Mouse (Mus musculus): Measurements from ENCODE around the gene Cdc42ep2. TPM values are rescaled to one million over a fixed set of nuclear protein-coding genes. Genes with fewer than 3 reads are reported as not detected.

Gene Cdc42ep2
- polyA plus RNA-seq (2017; shearing (Covaris generic)), result under 1 TPM in 1 of 2 experiments, not detected in 1; 0.25 TPM

DNA sequence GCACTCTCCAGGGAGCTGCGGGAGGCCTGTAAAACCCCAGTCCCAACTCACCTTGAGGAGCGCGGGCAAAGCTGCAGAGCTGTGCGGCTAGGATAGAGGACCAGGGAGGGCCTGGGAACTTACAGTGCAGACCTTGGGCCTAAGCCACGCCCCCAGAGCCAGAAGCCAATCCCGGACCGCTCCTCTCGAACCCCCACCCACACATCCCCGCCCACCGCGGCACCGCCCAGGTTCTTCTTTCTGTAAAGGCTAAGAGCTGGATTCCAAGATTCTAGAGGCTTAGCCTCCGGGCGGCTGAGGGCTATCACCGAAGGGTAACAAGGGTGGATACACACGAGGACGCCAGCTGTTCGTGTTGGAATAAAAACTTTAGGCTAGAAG, at the start of gene Cdc42ep2:
Gene Cdc42ep2, minus strand, starts transcription at position 104 of the 381 bp plus-strand sequence.
- peak; percentile 87 for ATAC-seq

DNA sequence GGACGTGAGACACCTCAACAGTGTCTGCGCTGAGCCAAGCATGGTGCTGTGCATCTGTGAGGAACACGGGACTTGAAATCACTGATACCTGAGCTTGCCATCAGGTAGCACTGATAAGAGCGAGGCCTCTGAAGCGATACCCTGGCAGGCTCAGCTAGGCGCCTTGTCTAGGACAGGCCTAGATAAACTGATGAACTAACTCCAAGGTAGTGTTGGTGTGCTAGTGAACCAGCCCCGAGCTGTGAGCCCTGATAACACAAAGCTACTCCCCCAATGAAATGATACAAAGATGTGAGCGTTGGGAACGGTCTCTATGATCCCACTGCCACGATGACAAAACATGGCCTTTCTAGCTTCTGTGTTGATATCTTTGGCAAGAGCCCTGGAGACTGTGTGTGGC, 43.0 kb upstream of the Cdc42ep2 start:
- ATAC-seq, result no peak

DNA sequence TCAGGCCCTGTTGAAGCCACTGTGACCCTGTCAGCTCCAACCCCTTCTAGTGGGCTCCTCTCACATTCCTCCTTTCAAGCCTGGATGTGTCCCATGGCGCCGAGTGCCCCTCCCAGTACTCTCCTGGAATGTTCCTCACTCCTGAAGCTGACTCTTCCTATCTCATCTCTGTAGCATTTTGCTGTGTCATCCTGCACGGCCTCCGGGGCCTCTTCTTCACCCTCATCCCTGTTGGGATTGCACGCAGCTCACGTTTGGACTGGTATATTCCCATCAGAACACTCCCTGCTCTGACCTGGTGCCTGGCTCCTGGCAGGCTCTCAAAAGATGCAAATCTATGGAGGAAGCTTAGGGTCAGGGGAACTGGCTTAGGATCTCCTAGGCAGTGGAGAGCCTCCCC, 42.2 kb upstream of the Cdc42ep2 start:
- no peak for ATAC-seq

DNA sequence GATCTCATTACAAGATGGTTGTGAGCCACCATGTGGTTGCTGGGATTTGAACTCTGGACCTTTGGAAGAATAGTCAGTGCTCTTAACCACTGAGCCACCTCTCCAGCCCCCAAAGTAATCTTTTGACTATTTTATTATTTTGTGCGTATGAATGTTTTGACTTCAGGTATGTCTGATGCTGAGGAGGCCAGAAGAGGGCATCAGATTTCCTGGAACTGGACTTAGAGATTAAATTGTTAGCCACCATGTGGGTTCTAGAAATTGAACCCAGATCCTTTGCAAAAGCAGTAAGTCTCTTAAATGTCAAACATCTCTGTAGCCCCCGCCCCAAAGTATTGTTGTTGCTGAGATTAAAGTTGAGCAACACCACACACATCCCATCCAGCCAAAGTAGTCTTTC, 41.3 kb upstream of the Cdc42ep2 start:
- no peak for ATAC-seq

DNA sequence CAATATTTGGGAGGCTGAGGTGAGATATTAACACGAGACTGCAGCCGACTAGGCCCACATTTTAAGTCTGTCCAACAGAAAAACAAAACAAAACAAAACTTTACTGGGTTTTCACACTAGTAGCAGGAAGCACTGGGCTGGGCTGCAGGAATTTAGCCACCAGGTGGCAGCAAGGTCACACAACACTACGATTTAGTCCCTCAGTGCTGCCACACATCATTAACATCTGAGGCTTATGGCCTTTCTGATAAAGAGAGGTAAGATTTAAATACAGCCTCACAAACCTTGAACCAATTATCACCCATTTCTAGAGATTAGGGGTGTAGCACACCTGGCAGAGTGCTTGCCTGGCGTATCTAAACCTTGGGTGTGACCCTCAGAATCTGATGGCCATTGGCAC, 40.7 kb upstream of the Cdc42ep2 start:
- peak; percentile 55 for ATAC-seq

DNA sequence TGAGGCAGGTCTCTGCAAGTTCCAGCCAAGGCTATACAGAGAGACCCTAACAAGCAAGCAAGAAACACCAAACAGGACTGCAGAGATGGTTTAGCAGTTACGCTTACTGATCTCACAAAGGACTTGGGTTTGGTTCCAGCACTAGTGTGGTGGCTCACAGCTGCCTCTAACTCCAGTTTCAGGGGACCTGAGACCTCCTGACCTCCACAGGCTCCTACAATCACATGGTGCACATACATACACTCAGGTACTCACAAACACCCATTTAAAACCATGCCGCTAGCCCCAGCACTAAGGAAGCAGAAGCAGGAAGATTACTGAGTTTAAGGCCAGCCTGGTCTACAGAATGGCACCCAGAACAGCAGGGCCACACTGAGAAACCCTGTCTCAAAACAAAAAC, 40.2 kb upstream of the Cdc42ep2 start:
- no peak for ATAC-seq

DNA sequence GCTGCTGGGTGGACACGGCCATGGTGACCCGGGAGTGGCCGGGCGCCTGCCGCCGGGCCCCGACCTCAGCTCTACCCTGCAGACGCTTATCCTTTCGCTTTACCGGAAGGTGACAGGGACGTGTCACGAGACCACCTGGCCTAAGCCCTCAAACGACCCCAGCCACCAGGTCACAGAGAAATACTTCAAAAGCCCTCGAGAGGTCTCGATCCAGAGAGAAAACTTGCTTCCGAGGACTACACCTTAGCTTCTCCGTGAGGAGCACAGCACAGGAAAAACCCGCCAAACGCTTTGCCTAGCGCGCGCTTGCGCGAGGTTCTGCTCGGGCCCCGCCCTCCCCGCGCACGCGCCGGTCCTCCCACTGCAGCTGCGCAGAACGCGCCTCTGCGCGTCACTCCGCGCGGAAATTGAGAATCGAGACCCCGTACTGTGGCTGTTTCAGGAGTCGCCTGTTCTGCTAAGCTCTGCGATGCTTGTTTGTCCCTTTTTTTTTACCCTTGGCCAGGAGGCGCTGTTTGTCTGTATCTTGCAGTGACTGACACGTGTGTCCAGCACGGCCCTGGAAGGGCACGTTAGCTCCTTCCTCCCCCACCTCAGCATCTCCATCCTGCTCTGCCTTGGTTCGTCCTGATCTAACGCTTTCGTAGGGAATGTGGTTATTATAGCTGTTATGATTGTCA, 39.4 kb upstream of the Cdc42ep2 start, which contains the start of gene Pola2:
Gene Pola2, minus strand, starts transcription at position 320 of the 680 bp plus-strand sequence.
- ATAC-seq, result peak; percentile 71

DNA sequence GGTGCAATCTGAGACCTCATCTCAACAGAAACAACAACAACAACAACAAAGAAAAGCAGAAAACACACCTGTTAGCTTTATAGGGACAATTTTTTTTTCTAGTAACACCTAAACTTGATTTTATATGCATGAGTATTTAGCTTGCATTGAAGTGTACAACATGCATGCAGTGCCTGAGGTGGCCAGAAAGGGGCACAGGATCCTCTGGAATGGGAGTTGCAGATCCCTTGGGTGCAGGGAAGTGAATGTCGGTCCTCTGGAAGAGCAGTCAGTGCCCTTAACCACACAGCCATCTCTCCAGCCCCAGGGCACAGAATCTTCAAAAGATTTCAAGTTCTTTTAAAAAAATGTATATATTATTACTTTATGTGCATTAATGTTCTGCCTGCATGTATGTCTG, 38.0 kb upstream of the Cdc42ep2 start:
- ATAC-seq, result no peak

DNA sequence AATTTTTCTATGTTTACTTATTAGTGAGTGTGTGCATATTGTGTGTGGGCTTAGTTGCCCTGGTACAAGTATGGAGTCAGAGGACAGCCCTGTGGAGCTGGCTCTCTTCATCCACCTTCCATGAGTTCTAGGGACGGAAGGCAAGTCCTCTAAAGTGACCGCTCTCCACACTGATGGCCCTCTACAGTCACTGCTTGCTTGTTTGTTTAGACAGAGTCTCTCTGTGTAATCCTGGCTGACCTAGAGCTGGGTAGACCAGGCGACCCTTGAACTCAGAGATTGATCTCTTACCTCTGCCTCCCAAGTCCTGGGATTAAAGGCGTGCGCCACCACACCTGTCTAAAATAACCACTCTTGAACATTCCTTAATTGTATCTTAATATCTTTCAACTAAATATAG, 32.8 kb upstream of the Cdc42ep2 start:
- ATAC-seq, result no peak

DNA sequence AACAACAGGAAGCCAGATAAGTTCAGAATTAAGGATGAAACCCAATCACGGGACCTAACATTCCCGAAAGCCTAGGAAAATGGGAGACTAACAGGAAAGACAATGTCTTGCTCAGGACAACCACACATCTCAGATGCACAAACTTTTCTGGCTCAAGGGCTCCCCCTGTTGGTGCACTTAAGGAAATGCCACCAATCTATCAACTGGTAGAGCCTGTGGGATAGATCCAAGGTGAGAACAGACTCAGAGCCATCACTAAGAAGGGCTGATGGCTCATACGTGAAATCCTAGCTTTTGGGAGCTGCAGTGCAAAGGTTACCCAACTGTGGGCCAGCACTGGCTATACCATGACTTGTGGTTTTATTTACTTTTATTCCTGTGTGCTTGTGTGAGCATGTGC, 32.1 kb upstream of the Cdc42ep2 start:
- no peak for ATAC-seq

DNA sequence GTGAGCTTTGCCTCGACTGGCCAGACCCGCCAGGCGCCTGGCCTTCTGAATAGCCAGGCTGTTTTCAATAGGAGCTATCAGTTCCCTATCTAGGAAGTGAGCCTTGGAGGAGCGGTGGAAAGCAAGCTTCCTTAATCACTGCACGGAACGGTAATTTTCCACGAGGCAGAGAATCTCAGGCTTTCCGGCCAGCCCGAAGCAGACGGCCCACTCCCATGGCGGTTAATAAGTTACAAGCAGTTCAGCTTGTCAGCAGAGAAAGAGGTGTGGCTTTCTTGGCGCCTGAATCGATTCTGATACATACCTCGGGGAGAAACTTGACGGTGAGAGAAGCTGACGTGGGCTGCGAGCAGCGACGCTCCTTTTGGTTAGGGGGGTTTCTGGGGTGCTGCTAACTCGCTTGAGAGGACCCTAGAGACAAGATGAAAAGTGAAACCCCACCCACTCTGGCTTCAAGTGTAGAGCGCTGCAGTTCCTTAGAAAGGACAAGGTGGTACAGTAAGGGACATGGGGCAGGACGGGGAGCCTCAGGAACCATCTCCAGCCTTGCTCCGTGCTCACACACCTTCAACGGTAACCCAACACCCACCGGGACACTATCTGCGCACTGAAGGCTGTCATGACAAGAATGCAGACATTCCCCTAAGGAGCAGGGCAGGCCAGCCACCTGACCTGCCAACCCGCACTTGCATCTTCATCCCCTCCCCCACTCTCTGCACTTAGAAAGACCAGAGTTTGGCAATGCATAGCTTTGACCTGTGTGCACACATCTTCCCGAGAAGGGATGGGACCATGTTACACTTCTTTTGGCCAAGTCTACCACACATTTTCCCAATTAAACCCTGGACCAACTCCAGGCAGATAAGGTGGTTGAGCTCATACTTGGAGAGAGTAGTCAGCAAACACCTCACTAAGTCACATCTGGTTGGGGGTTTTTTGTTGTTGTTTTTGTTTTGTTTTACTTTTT, 31.4 kb upstream of the Cdc42ep2 start:
- no peak for ATAC-seq

DNA sequence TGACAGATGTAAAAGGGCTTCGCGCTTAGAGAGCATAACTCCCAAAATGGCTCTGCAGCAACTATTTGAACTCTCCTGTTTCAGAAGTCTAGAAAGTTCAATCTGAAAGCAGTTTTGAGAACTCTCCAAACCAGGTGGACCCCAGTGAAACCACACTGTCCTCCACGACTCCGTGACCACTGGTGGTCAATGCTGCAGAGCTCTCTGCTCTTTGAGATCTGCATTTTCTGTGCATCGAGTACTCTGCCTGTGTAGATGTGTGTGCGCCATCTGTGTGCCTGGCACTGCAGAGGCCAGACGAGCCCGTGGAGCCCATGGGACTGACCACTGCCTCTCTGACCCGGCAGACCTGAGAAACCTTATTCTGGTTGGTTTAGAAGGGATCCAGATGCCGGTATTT, 30.3 kb upstream of the Cdc42ep2 start:
- no peak for ATAC-seq

DNA sequence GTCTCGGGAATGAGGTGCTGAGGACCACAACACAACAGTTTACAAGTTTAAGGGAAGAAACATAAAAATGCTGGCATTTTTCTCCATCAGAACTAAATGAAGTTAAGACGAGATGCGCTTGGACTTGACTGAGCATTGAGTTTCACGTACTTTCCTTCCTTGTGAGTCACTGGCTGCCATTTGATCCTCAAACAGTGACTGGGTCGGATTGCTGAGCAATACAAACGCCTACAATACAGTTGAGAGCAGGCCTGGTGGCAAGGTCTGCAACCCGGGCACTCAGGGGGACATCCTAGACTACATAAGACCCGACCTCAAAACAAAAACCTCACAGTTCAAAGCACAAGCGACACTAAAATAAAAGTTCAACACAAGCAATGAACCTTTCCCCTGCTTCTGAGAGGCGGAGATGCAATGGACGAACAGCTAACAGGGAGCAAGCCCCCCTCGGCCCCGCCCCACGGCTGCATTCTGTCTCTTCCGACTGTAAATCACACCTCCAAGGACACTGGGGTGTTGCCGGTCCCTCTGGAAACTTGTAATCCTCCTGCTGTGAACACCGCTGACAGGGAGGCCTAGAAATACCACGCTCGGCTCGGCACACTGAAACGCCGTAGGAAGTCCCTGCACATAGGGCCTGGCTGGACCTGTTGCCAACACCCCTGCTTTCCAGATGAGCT, 29.6 kb upstream of the Cdc42ep2 start:
- no peak for ATAC-seq

DNA sequence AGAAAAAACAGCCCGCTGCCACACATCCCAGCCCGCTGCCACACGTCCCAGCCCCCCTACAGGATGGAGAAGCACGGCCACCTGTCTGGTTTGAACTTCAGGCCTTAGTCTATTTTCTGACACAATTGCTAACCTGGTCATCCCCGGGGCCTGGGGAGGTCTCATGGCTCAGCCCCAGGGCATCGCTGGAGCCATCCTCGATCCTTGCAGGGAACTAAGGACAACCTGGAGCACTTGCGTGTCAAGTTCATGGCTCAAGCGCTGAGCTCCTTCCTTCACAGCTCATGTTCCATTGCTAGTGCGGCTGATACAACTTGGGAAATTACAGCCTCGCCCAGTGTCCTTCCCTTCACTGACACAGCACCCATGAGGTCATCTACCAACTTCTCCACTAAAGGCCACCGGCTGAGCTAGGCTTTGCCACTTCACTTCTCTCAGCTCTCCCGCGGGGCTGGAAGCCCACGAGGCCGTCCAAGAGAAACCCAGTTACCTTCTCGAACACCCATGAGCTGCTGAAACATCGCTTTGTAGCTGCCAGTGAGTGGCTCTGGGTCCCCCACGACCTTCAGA, 28.7 kb upstream of the Cdc42ep2 start:
- ATAC-seq, result no peak

DNA sequence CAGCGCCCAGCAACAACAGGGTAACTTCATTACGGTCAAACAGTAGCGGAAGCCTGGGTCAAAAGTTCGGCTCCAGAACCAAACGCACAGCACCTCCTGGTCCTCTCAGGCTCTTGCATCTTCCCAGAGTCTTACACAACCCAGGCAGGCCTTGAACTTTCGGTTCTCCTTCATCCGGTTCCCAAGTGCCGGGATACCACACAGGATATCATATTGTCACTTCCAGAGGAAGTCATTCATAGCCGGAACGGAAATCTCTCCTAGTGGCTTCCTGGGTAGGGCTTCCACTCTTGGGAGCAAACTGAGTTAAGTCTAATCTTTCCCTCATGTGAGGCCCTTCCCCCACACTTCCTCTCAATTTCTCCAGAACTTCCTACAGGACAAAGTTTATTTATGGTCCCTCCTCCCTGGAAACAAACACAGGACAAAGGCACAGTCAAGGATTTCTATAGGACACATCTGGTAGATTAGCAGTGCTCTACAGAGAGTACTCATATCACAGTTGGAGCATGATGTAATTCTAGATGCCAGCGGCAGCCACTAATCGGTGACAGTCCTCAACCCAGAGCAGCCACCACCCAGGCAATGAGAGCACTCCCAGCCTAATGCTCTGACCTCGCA, 27.6 kb upstream of the Cdc42ep2 start:
- ATAC-seq, result no peak

DNA sequence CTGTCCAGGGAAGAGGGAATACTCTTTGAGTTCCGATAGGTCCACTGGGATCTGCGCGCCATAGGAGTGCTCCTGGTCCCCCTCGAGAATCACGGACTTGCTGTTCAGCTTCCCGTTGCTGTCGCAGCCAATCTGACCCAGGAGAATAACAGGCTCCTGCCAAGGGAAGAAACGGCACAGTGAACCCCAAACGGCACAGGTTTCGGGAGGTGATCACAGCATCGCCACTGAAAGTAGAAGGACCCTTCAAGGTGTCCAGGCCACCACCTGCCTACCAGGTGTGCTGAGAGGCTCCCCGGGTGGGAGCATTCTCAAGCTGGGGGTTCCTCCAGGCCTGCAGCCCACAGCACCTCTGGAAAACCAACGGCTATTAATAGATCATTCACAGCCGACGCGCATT, 27.0 kb upstream of the Cdc42ep2 start:
- no peak for ATAC-seq

DNA sequence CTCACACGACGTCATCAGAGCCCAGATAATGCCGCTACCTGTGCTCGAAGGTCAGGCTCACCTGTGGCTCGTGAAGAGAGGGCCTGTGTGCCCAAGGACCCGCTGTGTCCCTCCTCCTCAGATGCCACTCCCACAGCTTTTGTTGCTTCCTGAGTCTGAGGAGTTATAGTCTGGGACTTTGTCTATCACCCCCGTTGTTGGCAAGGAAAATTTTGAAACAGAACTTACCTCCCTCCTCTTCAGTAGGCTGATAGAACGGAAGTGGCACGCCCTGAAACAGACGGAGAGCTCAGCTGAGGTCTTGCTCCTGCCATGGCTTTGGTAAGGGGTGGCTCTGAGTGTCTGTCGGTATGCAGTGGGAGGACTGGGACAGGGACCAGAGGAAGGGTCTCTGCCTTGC, 25.6 kb upstream of the Cdc42ep2 start:
- no peak for ATAC-seq

DNA sequence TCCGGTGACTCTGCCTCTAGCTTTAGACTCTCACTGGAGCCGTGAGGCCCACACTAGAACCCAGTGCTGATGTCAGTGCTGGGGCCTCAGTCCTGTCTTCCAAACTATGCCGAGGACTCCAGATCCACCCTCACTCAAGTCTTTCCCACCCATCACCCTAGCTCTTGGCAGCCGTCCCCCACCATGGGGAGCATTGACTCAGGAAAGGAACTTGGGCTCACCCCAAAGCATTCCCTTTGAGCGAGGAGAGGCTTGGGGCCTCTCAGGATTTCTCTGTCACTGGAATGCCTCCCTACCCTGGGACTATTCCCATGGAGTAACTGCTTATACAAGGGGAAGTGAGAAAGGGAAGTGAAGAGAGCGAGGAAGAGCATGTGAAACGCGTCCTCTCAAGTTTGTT, 21.3 kb upstream of the Cdc42ep2 start:
- no peak for ATAC-seq

DNA sequence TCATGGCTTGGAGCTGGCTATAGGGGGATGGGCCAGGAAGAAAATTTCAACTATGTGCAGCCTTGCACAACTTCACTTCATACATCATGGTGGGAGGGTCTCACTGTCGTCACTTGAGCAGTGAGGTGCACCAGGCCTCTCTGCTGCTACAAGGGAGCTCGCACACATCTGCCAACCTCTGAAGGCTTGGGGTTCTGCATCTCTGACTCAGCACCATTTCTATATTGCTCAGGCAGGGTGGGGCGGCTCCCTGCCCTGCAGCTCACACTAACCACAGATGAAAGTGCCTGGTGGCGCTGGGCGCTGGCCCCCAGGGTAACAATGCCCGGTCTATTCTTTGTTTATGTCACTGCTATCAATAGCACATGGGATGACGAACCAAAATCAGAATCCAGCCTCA, 20.4 kb upstream of the Cdc42ep2 start:
- no peak for ATAC-seq

DNA sequence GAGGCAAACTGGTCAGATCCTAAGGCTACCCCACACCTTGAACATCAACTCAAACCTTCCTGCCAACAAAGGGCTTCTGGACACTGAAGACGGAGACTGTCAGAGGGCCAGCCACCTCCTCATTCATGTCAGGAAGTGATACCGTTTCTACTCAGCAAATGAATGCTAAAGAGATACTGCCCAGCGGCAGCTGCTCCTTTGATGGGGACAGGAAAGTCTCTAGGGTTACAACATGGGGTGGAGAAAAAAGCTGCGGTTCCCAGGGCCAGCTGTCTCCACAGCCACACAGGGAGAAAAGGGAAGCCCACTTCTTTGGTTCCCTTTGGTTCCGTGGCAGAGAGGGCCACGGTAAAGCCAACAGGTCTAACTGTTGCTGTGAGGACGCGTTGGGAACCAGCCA, 19.5 kb upstream of the Cdc42ep2 start:
- ATAC-seq, result no peak

DNA sequence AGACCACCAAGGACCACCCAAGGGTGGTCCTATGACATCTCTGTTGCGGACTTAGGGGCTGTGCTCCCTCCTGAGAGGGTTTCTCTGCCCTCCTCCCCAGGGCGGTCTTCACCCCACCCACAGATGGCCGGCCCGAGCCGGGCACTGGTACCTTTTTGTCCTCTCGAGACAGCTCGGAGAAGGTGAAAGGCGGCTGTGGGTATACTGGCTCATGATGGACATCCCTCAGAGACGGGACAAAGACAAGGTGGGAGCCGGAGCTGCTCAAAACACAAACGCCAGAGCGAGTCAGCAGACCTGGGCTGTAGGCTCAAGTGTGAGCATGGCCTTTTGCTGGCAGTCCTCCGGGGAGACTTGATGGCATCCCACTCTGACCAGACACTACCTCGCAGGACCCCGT, 18.8 kb upstream of the Cdc42ep2 start:
- no peak for ATAC-seq

DNA sequence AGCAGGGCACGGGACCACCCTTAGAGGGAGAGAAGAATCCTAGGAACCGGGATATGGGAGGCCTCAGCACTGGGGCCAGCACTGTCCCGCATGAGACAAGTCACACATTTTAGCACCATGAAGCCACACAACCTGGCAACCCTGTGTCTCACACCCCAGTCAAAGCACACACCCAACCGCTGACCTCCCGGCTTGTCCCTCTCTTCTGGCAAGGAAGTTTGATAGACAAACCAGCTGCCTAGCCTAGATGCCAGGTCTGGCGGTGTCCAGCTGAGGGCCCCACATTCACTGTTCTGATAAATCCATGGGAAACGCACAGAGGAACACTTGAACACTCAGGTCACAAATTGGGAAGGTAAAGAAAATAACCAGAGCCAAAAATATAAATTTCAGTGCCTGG, 18.0 kb upstream of the Cdc42ep2 start:
- no peak for ATAC-seq

DNA sequence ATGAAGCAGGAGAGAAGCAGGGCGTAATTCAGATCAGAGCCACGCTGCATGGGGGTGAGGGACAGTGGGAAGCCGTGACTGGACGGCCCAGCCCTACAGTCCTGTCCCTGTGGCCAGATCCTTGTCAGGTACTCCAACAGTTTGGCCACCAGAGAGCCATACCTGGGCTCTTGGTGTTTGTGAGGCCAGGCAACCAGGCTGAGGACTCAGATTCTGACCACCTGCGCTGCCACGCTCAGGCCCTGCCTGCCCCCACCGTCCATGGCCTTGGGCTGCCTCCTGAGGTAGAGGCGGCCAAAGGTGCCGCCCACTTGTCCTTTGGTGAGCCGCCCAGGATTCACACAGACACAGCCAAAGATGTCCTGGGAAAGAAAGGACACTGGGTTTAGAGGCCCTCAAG, 16.0 kb upstream of the Cdc42ep2 start:
- ATAC-seq, result no peak

All from activated CD4-positive, CD25-positive, alpha-beta regulatory T cell, adult 4 months (primary cell).